Mouse (Mus musculus): ENCODE data around the gene Trappc2l.

The Trappc2l gene

DNA sequence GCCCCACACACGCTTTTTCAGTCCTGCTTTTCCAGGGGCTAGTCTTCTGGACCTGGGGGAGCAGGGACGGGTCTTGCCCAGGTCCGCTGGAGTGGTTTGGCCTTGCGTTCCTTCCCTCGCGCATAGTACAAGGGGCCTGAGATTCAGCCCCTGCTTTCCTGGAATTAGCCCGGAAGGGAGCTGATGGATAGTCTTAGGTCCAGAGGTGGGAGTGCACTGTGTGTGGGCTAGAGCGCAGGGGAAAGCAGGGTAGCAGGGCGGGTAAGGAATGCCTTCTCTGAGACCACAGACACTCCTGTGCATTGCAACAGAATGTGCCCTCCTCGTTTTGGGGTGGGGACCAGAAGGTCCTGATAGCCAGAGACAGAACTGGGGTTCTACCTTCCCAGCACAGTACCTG lies 34.3 kb upstream of the Trappc2l start:
- in situ Hi-C loops (cut with MboI; ENCODE audit: unreplicated experiment in 2 of 2), result no loop called here

DNA sequence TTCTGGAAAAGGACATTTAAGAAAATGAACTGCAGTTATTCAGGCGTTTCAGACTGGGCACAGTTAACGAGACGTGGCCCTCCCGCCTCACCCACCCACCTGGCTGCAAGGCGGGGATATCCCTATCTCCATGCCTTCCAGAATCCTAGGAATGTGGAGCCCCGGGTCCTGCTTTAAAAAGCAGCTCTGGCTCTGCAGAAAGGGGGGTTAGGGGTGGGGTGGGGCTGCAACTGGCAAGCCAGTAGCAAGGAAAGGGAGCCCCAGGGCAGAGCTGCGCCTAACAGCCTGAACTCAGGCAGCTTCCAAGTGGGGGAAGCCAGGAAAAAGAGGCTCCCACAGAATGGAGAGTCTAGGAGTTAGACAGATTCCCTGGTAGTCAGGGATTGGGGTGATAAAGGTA lies 32.2 kb upstream of the Trappc2l start:
- in situ Hi-C loops (cut with MboI; ENCODE audit: unreplicated experiment in 2 of 2), result no loop called here

GRCm38 (mm10) chr8:122580926-122581325 lies 30.5 kb upstream of the Trappc2l start:
- in situ Hi-C loops (cut with MboI; ENCODE audit: unreplicated experiment in 2 of 2), result no loop called here

DNA sequence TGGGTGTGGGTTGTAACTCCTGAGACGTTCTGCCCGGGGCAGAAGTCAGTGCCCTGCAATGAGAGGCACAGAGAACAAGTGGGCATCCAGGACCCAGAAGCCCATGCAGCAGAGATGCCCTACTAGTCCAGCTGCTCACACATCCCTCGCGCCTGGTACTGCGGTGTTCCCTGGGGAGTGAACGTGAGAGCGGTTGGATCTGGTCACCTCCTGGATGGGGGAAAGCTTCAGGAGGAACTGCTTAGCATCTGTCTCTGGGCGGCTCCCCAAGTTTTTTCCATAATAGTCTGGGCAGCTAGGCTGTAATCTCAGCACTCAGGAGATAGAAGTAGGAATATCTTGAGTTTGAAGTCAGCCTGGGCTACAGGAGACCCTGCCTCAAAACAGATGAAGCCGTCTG lies 26.5 kb upstream of the Trappc2l start:
- in situ Hi-C loops (cut with MboI; ENCODE audit: unreplicated experiment in 2 of 2), result no loop called here

- in situ Hi-C loops (cut with MboI; ENCODE audit: unreplicated experiment in 2 of 2), result no loop called here
These were observed 26.0 kb upstream of the Trappc2l start for GRCm38 (mm10) chr8:122585411-122585891.

GRCm38 (mm10) chr8:122586171-122586570 lies 25.3 kb upstream of the Trappc2l start:
- in situ Hi-C loops (cut with MboI; ENCODE audit: unreplicated experiment in 2 of 2), result no loop called here

GRCm38 (mm10) chr8:122586749-122587148 lies 24.7 kb upstream of the Trappc2l start:
- in situ Hi-C loops (cut with MboI; ENCODE audit: unreplicated experiment in 2 of 2), result no loop called here

DNA sequence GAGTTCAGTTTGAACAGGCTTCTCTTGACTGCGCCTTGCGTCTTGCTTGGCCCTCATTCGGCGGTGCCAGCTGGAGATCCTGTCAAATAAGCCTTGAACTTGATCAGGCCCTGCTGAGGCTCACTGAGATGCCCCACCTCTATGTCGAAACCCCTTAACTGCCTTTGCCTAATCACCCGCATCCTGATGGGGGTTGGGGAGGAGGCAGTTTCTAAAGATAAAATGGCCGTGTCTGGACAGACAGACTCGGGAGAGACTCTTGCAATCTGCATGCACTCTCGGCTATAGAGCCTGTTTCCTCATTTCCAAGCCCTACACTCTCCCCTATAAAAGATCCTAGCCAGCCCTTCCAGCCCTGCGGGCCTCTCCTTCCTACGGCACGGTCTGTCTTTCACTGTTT lies 18.2 kb upstream of the Trappc2l start:
- in situ Hi-C loops (cut with MboI; ENCODE audit: unreplicated experiment in 2 of 2), result no loop called here

DNA sequence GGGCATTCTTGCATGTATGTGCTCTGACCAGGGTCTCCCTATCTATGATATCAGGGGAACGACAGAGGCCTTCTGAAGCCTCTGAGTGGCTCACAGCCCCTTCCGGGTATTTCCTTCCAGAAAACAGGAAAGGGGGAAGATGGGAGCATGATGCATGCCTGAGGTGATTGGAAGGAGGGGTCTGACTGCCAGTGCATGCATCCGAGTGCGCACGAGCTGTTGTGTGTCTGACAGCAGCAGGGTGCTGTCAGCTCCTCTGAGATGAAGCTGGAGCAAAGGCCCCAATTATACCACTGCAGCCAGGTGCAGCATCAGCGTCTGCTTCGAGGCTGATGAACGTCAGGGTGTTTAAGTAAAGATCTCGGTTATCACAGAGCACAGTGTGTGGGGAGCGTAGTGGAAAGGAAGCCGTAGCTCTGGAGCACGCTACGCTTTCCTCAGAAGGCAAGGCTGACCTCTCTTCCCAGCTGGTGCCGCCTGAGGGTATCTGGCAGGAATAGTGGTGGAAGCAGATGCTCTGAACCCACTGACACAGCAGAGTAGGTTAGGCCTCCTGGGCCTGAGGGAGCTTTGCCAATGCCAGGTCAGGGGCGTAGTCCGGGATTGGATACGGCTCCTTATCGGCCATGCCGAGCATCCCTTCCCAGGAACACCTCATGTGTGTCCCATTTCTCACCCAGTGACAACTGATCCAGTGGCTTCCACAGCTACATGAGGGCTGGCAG lies 17.5 kb upstream of the Trappc2l start:
- in situ Hi-C loops (cut with MboI; ENCODE audit: unreplicated experiment in 2 of 2), result no loop called here

GRCm38 (mm10) chr8:122596031-122596430 lies 15.4 kb upstream of the Trappc2l start:
- in situ Hi-C loops (cut with MboI; ENCODE audit: unreplicated experiment in 2 of 2), result no loop called here

DNA sequence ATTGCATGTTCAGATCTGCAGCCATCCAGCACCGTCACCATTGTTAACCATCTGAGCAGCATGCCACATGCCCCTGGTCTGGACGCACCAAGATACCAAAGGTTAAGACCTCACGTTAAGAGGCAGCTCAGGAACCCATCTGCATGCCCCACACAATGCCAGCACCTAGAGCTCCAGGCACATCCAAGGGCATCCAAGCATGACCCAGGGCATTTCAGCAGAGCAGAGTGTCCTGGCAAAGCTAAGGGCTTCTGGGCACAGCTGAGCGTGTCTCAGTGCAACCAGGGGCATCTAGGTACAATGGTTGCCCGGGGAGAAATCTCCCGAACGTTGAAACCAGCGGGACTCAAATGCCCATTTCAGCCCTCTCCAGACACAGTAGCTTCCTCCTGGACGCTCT lies 10.8 kb upstream of the Trappc2l start:
- in situ Hi-C loops (cut with MboI; ENCODE audit: unreplicated experiment in 2 of 2), result no loop called here

- in situ Hi-C loops (cut with MboI; ENCODE audit: unreplicated experiment in 2 of 2), result loop anchor here (5.0 kb wide), 1 partner anchor 37 kb away; the partner anchor contains the start of gene Cdt1 (in 2 of the 2)
These were observed 6.8 kb upstream of the Trappc2l start for GRCm38 (mm10) chr8:122604640-122605039.

- in situ Hi-C loops (cut with MboI; ENCODE audit: unreplicated experiment in 2 of 2), result loop anchor here (5.0 kb wide), 1 partner anchor 38 kb away; the partner anchor contains the start of gene Cdt1 (in 2 of the 2)
These were observed 6.1 kb upstream of the Trappc2l start for GRCm38 (mm10) chr8:122605367-122605766.

- in situ Hi-C loops (cut with MboI; ENCODE audit: unreplicated experiment in 2 of 2), result loop anchor here (5.0 kb wide), 1 partner anchor 40 kb away; the partner anchor contains the start of gene Cdt1 (in 2 of the 2)
These were observed 4.6 kb upstream of the Trappc2l start for GRCm38 (mm10) chr8:122606810-122607209.

DNA sequence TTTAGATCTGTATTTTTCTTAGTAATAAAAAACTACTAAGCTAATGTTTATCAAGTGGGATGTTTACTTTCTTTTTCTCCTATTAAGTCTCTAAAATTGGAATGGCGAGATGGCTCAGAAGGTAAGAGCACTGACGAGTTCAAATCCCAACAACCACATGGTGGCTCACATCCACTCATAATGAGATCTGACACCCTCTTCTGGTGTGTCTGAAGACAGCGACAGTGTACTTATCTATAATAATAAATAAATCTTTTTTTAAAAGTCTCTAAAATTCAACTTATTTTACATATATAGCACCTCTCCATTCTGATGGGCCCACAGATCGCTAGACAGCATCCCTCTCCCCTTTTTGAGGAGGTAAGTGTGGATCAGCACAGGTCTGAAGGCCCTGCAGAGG lies 1.2 kb upstream of the Trappc2l start:
- in situ Hi-C loops (cut with MboI; ENCODE audit: unreplicated experiment in 2 of 2), result loop anchor here in 1 of 2 experiments (5.0 kb wide), 1 partner anchor 108 kb away; no protein-coding TSS in a partner anchor

- in situ Hi-C loops (cut with MboI; ENCODE audit: unreplicated experiment in 2 of 2), result loop anchor here in 1 of 2 experiments (5.0 kb wide), 1 partner anchor 108 kb away; no protein-coding TSS in a partner anchor
These were observed 695 bp upstream of the Trappc2l start for GRCm38 (mm10) chr8:122610612-122611277.

GRCm38 (mm10) chr8:122616181-122616905 lies 4.9 kb downstream of the Trappc2l start:
- in situ Hi-C loops (cut with MboI; ENCODE audit: unreplicated experiment in 2 of 2), result loop anchor here (5.0 kb wide), 4 partner anchors 96 to 496 kb away; no protein-coding TSS in a partner anchor

DNA sequence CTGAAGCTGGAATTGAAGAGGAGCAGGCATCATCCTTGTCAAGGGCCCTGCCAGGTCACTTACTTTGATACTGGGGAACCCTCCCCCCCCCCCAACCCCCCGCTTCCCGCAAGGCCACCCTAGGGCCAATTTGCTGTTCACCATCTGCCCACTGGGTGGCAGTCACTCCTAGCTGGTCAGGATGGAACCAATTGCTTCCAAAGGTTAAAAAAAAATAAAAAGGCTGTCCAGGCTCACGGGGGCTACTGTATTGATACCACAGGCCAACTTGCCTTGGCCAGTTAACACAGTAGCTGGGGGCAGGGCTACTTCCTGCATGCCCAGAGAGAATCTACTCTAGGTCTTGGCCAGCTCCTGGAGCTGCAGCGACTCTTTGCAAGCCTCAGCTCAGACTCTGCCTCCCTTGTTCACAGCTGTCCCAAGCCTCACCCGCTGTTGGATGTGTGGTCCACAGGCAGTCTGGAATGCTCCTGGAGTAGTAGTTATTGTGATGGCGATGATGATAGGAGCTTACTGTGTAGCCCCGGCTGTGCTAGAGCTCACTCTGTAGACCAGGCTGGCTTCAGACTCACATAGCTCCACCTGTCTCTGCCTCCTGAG lies 6.6 kb downstream of the Trappc2l start:
- in situ Hi-C loops (cut with MboI; ENCODE audit: unreplicated experiment in 2 of 2), result loop anchor here (5.0 kb wide), 4 partner anchors 94 to 494 kb away; no protein-coding TSS in a partner anchor

- in situ Hi-C loops (cut with MboI; ENCODE audit: unreplicated experiment in 2 of 2), result loop anchor here (5.0 kb wide), 4 partner anchors 93 to 493 kb away; no protein-coding TSS in a partner anchor
These were observed 7.4 kb downstream of the Trappc2l start for GRCm38 (mm10) chr8:122618660-122619378.

GRCm38 (mm10) chr8:122620446-122620845 lies 9.0 kb downstream of the Trappc2l start:
- in situ Hi-C loops (cut with MboI; ENCODE audit: unreplicated experiment in 2 of 2), result loop anchor here (5.0 to 10.0 kb wide), 3 partner anchors 37 to 207 kb away; no protein-coding TSS in a partner anchor

Data from v-Abl transformed pro-B cells (cell line).